Mouse (Mus musculus) stomach, embryonic 15.5 days (tissue): ENCODE data around the gene Myadml2. TPM values are rescaled to one million over a fixed set of nuclear protein-coding genes. Genes with fewer than 3 reads are reported as not detected.

Experiments used
- ATAC-seq: fragments of 200-750 bp; cut with Nextera tagmentation; 2 replicates; pipeline ENCODE4 v1.8.0; 2017; ENCODE audit warnings: low read depth, moderate number of reproducible peaks, moderate TSS enrichment; ENCODE audit not compliant: insufficient read depth, low FRiP score
- H3K27ac ChIP-seq: fragments of 300-500 bp; sonication (generic); 2 replicates; pipeline ENCODE4 v1.5.1; 2015; ENCODE audit warnings: mild to moderate bottlenecking, inconsistent platforms
- H3K27me3 ChIP-seq: fragments of 300-500 bp; sonication (generic); replicated peaks from 2 replicates; pipeline ENCODE4 v1.6.1; 2015; ENCODE audit warnings: inconsistent platforms
- H3K36me3 ChIP-seq: fragments of 300-500 bp; sonication (generic); 2 replicates; pipeline ENCODE4 v1.6.1; 2015; ENCODE audit warnings: inconsistent platforms
- H3K4me1 ChIP-seq: fragments of 300-500 bp; sonication (generic); 2 replicates; pipeline ENCODE4 v1.6.1; 2015; ENCODE audit warnings: inconsistent platforms
- H3K4me2 ChIP-seq: fragments of 300-500 bp; sonication (generic); 2 replicates; pipeline ENCODE4 v1.6.1; 2015; ENCODE audit warnings: mild to moderate bottlenecking, inconsistent platforms
- H3K4me3 ChIP-seq: fragments of 300-500 bp; sonication (generic); replicated peaks from 2 replicates; pipeline ENCODE4 v1.5.1; 2015; ENCODE audit warnings: inconsistent platforms
- H3K9ac ChIP-seq: fragments of 300-500 bp; sonication (generic); 2 replicates; pipeline ENCODE4 v1.6.1; 2015; ENCODE audit warnings: inconsistent platforms
- H3K9me3 ChIP-seq: fragments of 300-500 bp; sonication (generic); 2 replicates; pipeline ENCODE4 v1.6.1; 2016; ENCODE audit warnings: inconsistent platforms
- WGBS: fragments of 180-500 bp; shearing (Covaris S2); methylation state at CpG from one replicate; pipeline ENCODE4 v1.1.7; 2015; 5-methylcytosine and 5-hydroxymethylcytosine counted together
- polyA plus RNA-seq: library from polyadenylated mRNA; unstranded; fragments of >200 nt; fragmentation: Nextera tagmentation; extraction: Ambion mirVana; gene quantifications from 2 replicates; pipeline ENCODE4 v1.2.1, GENCODE M21; 2015

Myadml2 gene
- polyA plus RNA-seq, 1 experiment from 2014 or later: 0.44 TPM

DNA sequence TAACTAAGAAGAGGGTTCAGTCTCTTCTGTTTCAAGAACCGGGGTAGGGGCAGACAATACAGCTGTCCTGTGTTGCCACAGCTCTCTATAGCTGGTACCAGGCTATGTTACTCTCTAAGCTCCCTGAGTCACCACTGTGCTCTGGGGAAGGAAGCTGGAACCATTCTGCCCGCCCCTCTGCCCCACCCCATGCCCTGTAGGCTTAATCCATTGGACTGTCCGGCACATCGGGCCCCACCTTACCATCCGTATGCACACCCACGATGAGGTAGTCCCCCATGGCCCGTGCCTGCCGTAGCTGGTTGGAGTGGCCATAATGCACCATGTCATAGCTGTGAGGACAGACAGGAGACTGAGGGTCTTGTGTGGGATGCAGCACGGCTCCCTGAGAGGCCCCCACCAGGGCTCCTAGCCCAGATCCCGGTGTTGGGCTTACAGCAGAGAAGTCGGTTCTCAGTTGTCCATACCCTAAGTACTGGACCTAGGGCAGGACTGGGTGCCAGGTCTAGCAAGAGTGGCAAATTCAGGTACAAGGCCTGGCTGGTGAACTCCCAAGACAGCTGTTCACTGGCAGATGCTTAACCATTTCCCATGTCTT is 32.3 kb downstream of the Myadml2 start:
- ATAC-seq: no peak
- Histone ChIP-seq H3K27ac (no peak overlapping the region), H3K4me2 (peak overlapping the region; percentile 14; the same call in 1 of the 2 replicates), H3K27me3 (no peaks in the 10 kb centered on the region), H3K4me1 (peaks cover 23% of the 10 kb centered on the region), H3K4me3 (no peak overlapping the region), H3K36me3 (peaks cover 55% of the 10 kb centered on the region), H3K9me3 (no peaks in the 10 kb centered on the region), H3K9ac (no peak overlapping the region)
- 89% methylated on average over 11 of the region's 11 CpGs for WGBS

DNA sequence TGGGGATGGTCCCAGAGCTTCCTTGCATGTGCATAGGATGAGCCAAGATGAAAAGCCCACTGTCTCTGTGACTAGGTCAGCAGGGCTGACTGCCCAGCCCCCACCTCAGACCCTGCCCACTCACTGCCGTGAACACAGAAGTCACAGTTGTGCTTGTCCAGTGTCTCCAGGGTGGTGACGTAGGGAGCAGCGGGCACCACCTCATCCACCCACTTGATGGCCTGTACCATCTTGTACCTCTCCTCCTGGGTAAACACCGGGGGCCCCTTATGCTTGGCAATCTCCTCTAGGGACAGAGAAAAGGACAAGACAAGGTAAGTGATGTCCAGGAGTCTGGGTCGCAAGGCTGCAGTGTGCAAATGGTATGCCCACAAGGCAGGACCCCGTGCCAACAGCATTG is 32.8 kb downstream of the Myadml2 start:
- no peaks in the 10 kb centered on the region for H3K27me3 ChIP-seq
- H3K27ac ChIP-seq: no peak overlapping the region
- H3K4me1 ChIP-seq: peaks cover 23% of the 10 kb centered on the region
- peaks cover 50% of the 10 kb centered on the region for H3K36me3 ChIP-seq
- no peak for ATAC-seq
- 92% methylated on average over 6 of the region's 6 CpGs for WGBS
- H3K4me3 ChIP-seq: no peak overlapping the region
- H3K9ac ChIP-seq: no peak overlapping the region
- H3K9me3 ChIP-seq: no peaks in the 10 kb centered on the region
- H3K4me2 ChIP-seq: no peak overlapping the region

DNA sequence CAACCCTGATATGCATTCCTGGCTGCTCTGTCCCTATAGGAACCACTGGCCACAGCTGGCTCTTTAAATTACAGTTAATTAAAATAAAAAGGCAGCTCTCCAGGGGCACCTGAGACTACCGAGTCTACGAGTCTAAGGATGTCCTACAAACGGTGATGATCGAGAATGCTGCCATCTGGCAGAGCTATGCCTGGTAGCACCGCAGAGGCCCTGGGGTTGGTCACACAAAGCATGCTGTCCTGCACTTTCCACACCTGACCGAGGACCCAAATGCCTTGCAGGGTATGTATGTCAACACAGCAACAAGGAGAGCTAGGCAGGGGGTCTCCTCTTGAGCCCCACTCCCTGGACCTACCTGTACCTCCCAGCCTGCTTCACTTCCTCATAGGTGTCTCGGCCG is 34.0 kb downstream of the Myadml2 start:
- no peaks in the 10 kb centered on the region for H3K9me3 ChIP-seq
- no peak overlapping the region for H3K27ac ChIP-seq
- H3K27me3 ChIP-seq: no peaks in the 10 kb centered on the region
- no peak for ATAC-seq
- H3K4me2 ChIP-seq: no peak overlapping the region
- peaks cover 26% of the 10 kb centered on the region for H3K4me1 ChIP-seq
- H3K9ac ChIP-seq: no peak overlapping the region
- peaks cover 42% of the 10 kb centered on the region for H3K36me3 ChIP-seq
- H3K4me3 ChIP-seq: no peak overlapping the region
- WGBS: 86% methylated on average over 8 of the region's 8 CpGs

DNA sequence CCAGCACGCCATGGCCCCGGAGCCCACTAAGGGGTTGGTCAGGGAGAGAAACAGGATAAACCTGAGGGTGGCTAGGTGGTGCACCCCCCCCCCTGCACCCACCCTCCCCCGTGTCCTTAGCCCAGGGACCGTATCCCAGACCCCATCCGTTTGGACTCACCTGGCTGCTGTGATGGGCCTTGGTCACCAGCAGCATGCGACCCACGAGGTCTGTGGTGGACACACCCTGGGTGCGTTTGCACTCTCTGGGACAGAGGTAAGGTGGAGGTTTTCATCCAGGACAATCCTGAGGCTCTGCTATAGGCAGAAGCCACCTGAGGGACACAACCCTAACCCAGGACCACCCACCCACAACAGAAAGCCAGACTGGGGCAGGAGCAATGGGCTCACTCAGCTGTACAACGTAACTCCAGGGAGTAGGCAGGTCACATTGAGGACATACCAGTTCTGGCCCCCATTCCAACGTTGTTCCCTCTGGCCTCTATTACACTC is 34.4 kb downstream of the Myadml2 start:
- no peak overlapping the region for H3K4me2 ChIP-seq
- peaks cover 37% of the 10 kb centered on the region for H3K36me3 ChIP-seq
- WGBS: 90% methylated on average over 10 of the region's 10 CpGs
- peaks cover 31% of the 10 kb centered on the region for H3K4me1 ChIP-seq
- no peak overlapping the region for H3K27ac ChIP-seq
- H3K9ac ChIP-seq: no peak overlapping the region
- H3K4me3 ChIP-seq: no peak overlapping the region
- H3K27me3 ChIP-seq: no peaks in the 10 kb centered on the region
- no peaks in the 10 kb centered on the region for H3K9me3 ChIP-seq
- no peak for ATAC-seq

DNA sequence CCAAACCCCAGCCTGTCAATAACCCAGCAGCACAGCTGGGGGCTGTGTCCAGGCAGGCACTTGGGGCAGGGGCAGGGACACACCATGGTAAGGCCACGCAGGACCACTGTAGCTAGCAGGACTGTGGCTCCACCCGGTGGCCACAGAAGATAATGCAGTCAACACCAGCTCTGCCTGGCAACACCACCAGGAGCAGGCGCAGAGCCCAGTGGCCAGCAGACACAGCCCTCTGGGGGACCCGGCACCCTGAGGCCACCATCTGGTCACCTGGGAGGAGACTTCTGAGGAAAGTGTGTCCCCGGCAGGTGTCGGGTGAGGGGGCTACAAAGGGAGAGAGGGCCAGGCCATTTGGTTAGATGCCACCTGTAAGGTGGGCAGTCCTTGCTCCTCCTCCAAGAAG is 35.2 kb downstream of the Myadml2 start:
- no peak for ATAC-seq
- Histone ChIP-seq H3K4me2 (no peak overlapping the region), H3K36me3 (peaks cover 35% of the 10 kb centered on the region), H3K9ac (no peak overlapping the region), H3K4me3 (no peak overlapping the region), H3K9me3 (no peaks in the 10 kb centered on the region), H3K4me1 (peaks cover 36% of the 10 kb centered on the region), H3K27me3 (no peaks in the 10 kb centered on the region), H3K27ac (no peak overlapping the region)
- WGBS: 36% methylated on average over 6 of the region's 6 CpGs

DNA sequence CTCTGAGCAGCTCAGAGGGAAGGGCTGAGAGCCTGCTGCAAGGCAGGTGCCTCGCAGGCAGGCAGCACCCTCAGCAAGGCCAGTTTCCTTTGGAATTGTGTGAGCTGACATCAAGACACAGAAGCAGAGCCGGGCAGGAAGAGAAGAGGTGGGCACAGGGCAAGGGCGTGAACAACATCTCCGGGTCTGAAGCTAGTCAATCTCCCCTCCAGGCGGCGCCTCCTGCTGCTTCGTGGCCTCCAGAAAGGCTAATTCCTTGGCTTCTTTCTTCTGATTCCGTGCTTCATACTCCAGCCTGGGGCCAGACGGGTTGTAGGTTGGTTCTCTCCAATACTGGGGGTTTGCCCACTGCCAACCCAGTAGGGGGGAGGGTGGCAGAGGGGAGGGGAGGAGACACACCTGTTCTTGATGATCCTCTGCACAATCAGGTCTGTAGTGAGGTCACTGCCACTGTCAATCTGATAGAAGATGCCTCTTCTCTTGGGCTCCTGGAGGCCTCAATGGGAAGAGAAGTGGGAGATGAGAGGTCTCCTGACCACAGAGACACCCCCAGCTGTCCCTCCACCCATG is 37.4 kb downstream of the Myadml2 start:
- H3K9me3 ChIP-seq: no peaks in the 10 kb centered on the region
- no peak overlapping the region for H3K4me3 ChIP-seq
- peaks cover 45% of the 10 kb centered on the region for H3K36me3 ChIP-seq
- H3K27ac ChIP-seq: no peak overlapping the region
- H3K4me2 ChIP-seq: no peak overlapping the region
- no peaks in the 10 kb centered on the region for H3K27me3 ChIP-seq
- no peak overlapping the region for H3K9ac ChIP-seq
- ATAC-seq: no peak
- H3K4me1 ChIP-seq: peaks cover 22% of the 10 kb centered on the region
- WGBS: 93% methylated on average over 9 of the region's 9 CpGs

DNA sequence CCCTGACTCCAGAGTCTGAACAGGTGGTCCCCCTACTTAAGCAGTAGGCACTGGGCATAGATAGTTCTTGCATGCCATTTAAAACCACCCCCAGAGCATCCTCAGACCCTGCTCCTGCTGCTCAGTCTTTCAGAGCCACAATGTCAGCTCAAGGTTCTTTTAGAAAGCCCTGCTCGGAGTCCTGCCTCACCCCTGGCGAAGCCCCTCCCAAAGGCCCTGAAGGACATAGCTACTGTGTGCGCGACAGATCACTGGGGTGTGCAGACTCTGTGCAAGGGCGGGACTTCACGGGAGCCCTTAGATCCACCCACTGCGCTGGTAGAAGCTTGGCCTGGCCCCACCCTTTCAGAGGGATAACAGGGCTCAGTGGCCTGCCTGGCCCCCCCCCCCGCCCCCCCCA is 38.7 kb downstream of the Myadml2 start:
- ATAC-seq: peak; percentile 71
- Histone ChIP-seq H3K36me3 (peaks cover 46% of the 10 kb centered on the region), H3K9me3 (no peaks in the 10 kb centered on the region), H3K27me3 (no peaks in the 10 kb centered on the region), H3K4me3 (no peak overlapping the region), H3K4me2 (peak overlapping the region; percentile 71), H3K4me1 (peaks cover 18% of the 10 kb centered on the region), H3K9ac (no peak overlapping the region), H3K27ac (no peak overlapping the region)
- WGBS: 36% methylated on average over 8 of the region's 8 CpGs

DNA sequence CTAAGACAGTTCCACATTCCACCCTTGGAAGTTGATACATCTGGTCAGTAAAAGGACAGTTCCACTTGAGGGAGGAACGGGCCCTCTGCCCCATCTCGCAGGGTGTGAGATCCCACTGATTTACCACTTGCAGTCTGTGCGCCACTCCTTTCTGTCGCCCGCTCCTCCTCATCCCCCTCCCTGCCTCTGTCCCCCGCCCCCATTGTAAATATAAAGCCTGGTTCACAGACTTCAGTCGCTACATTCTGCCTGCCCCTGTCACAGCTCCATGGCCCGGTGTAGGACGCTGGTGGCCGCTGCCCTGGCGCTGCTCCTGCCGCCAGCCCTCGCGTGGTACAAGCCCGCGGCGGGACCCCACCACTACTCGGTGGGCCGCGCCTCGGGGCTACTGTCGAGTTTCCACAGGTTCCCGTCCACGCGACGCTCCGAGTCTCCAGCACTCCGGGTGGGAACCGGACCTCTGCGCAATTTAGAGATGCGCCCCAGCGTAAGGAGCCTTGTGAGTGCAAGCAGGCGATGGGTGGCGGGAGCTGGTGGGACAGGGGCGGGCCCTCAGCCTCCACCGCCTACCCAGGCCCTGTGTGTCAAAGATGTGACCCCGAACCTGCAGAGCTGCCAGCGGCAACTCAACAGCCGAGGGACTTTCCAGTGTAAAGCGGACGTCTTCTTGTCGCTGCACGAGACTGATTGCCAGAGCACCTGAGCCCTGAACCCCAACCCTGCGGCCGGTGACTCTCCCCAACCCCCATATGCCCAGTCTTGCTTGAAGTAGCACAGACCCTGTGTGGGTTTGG is 39.5 kb downstream of the Myadml2 start, which contains the start of gene Npb:
Npb (plus strand) TSS at position 237 of the 794 bp plus-strand sequence.
- Histone ChIP-seq H3K4me3 (peak within 1 kb of the TSS; percentile 36), H3K4me2 (peak within 1 kb of the TSS; percentile 71), H3K36me3 (peaks cover 43% of the 10 kb centered on the region), H3K9ac (peak within 1 kb of the TSS; percentile 39; the same call in 1 of the 2 replicates), H3K9me3 (no peaks in the 10 kb centered on the region), H3K27ac (peak within 1 kb of the TSS; percentile 26; the same call in 1 of the 2 replicates), H3K4me1 (peaks cover 18% of the 10 kb centered on the region), H3K27me3 (no peaks in the 10 kb centered on the region)
- 7% methylated on average over 45 of the region's 45 CpGs for WGBS
- ATAC-seq: 0 out of 2 replicates have a peak, but pooled peaks have one; percentile 20

DNA sequence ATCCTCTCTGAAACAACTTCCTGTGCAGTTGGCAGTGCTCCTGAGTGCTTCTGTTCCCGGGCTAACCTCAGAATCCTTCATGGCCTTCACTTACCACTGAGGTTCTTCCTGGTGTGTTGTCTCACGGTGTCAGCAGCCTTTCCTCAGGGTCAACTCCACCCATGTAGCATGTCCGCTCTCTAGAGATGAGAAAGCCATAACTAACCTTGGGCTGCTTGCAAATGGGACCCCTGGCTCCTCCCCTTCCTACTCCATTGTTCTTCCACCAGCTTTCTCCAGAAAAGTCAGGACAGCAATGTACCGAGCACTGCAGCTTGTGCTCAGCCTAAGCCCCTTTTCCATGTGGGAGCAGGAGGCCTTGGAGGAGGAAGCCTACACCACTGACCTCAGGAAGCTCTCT is 41.2 kb downstream of the Myadml2 start:
- H3K9me3 ChIP-seq: no peaks in the 10 kb centered on the region
- peaks cover 18% of the 10 kb centered on the region for H3K4me1 ChIP-seq
- 73% methylated on average over 4 of the region's 4 CpGs for WGBS
- H3K4me3 ChIP-seq: no peak overlapping the region
- peaks cover 38% of the 10 kb centered on the region for H3K36me3 ChIP-seq
- H3K9ac ChIP-seq: no peak overlapping the region
- ATAC-seq: no peak
- H3K4me2 ChIP-seq: no peak overlapping the region
- no peak overlapping the region for H3K27ac ChIP-seq
- no peaks in the 10 kb centered on the region for H3K27me3 ChIP-seq

DNA sequence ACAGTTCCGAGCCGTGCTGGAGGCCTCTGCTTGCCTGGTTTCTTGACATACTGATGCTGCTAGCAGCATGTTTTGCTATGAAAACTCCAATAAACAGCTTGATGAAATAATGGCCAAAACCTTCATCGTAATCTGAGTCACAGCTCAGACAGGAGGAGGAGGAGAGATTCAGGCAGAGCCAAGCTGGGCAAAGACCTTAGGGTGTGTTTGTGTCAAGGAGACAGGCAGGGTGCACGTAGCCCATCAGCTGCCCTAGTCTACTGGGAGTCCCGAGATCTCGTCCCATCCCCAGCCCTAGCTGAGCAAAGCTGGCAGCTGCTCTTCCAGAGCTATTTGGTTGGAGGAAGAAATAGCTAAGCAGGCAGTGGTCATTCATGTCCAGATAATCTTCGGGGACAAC is 42.3 kb downstream of the Myadml2 start:
- WGBS: 87% methylated on average over 7 of the region's 7 CpGs
- H3K36me3 ChIP-seq: peaks cover 35% of the 10 kb centered on the region
- no peak overlapping the region for H3K27ac ChIP-seq
- H3K9ac ChIP-seq: no peak overlapping the region
- H3K4me2 ChIP-seq: no peak overlapping the region
- peaks cover 18% of the 10 kb centered on the region for H3K4me1 ChIP-seq
- H3K4me3 ChIP-seq: no peak overlapping the region
- ATAC-seq: no peak
- H3K27me3 ChIP-seq: no peaks in the 10 kb centered on the region
- no peaks in the 10 kb centered on the region for H3K9me3 ChIP-seq

DNA sequence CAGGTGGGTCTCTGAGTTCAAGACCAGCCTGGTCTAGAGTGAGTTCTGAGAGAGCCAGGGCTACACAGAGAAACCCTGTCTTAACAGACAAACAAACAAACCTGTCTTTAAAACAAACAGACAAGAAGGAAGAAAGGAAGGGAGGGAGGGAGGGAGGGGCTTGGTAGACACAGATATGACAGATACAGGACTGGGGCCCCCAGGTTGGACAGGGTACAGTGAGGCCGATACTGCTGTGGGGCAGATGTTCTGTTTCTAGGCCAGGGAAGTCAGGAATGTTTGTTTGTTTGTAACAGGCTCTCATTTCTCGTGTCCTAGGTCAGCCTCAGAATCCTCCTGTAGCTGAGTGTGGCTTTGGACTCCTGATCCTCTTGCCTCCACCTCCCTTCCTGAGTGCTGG is 44.4 kb downstream of the Myadml2 start:
- Histone ChIP-seq H3K9me3 (no peaks in the 10 kb centered on the region), H3K4me1 (peaks cover 15% of the 10 kb centered on the region), H3K27ac (no peak overlapping the region), H3K36me3 (peaks cover 37% of the 10 kb centered on the region), H3K4me2 (no peak overlapping the region), H3K4me3 (no peak overlapping the region), H3K27me3 (no peaks in the 10 kb centered on the region), H3K9ac (no peak overlapping the region)
- WGBS: 69% methylated on average over 2 of the region's 2 CpGs
- ATAC-seq: no peak

DNA sequence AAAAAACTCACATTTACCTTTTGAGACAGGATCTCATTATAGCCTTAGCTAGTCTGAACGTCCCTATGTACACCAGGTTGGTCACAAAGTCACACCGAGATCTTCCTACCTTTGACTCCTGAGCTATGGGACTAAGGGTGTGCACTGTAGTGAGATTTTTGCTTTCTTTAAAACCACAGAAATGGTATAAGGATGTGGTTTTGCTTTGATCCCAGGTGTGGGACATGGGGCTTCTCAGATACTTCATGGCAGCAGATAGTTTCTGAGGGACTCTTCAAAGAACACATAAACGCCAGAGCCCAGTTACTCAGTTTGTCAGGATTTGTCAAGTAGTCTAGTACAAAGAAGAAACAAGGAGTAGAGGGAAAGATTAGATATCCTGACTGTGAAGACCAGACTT is 47.2 kb downstream of the Myadml2 start:
- 92% methylated on average over 3 of the region's 3 CpGs for WGBS
- Histone ChIP-seq H3K4me3 (no peak overlapping the region), H3K27ac (no peak overlapping the region), H3K4me2 (no peak overlapping the region), H3K4me1 (peaks cover 12% of the 10 kb centered on the region), H3K36me3 (peaks cover 36% of the 10 kb centered on the region), H3K9ac (no peak overlapping the region), H3K9me3 (no peaks in the 10 kb centered on the region), H3K27me3 (no peaks in the 10 kb centered on the region)
- ATAC-seq: no peak
